Comparison of ENCODE assay signal across 19 mouse cellular contexts in genomic region chr3:82099127-82099526, GRCm38 (mm10). TPM values are rescaled to one million over a fixed set of nuclear protein-coding genes. Genes with fewer than 3 reads are reported as not detected.
DNase-seq lines count a peak whose midpoint lies in the region; ATAC-seq lines count a peak whose summit lies in the region.
"Had no signal": no experiment of that assay in that cellular context is flagged by ENCODE, and none has a peak within 500 bp of the region (broad histone marks: within the 10 kb centered on the region; RNA-seq: fewer than 3 reads in every experiment).

No protein-coding gene starts in this region.

- 79% methylated on average over 6 of the region's 6 CpGs for WGBS in forebrain, embryonic 13.5 days

- ATAC-seq in forebrain, embryonic 13.5 days: no peak
- ATAC-seq: forebrain, embryonic 14.5 days; forebrain, embryonic 16.5 days had no signal

- no peaks in the 10 kb centered on the region for H3K36me3 ChIP-seq in forebrain, embryonic 13.5 days (ENCODE audit: poor library complexity, severe bottlenecking)
- H3K36me3 ChIP-seq: embryonic facial prominence, embryonic 10.5 days; embryonic facial prominence, embryonic 12.5 days had no signal

- no peak overlapping the region for H3K4me2 ChIP-seq in forebrain, embryonic 13.5 days
- H3K4me2 ChIP-seq: embryonic facial prominence, embryonic 12.5 days had no signal

- peak; percentile 23 to 54 for DNase-seq in frontal cortex, adult 2 months (ENCODE audit: extremely low spot score in 1 of 2, low spot score in 1 of 2)
- no peak for DNase-seq in frontal cortex, postnatal 14 days (ENCODE audit: low spot score in 2 of 2)
- DNase-seq in right cerebral cortex, adult 18-20 months: peak; percentile 26
- no peak for DNase-seq in right cerebral cortex, postnatal 10 days (ENCODE audit: low spot score in 2 of 2)
- peak; percentile 55 for DNase-seq in brain, adult 2 months (ENCODE audit: low read depth, low spot score)
- DNase-seq: adrenal gland, adult 2 months; adrenal gland, postnatal 10 days; adrenal gland, postnatal 25 days; cerebellum, adult 11-12 months; cerebellum, adult 2 months; cerebellum, adult 9-10 months; cerebellum, postnatal 10 days; cerebellum, postnatal 25 days had no signal

- no peak overlapping the region for H3K27ac ChIP-seq in forebrain, embryonic 13.5 days
- H3K27ac ChIP-seq: embryonic facial prominence, embryonic 10.5 days; embryonic facial prominence, embryonic 12.5 days had no signal

- H3K4me3 ChIP-seq in forebrain, embryonic 13.5 days: no peak overlapping the region
- H3K4me3 ChIP-seq: embryonic facial prominence, embryonic 10.5 days; embryonic facial prominence, embryonic 12.5 days had no signal

- H3K9me3 ChIP-seq in forebrain, embryonic 13.5 days (replicated peaks): no peaks in the 10 kb centered on the region
- H3K9me3 ChIP-seq: embryonic facial prominence, embryonic 10.5 days; embryonic facial prominence, embryonic 12.5 days had no signal

- H3K4me1 ChIP-seq in forebrain, embryonic 13.5 days: no peaks in the 10 kb centered on the region
- H3K4me1 ChIP-seq: embryonic facial prominence, embryonic 10.5 days; embryonic facial prominence, embryonic 12.5 days had no signal

- no peaks in the 10 kb centered on the region for H3K27me3 ChIP-seq in forebrain, embryonic 13.5 days
- H3K27me3 ChIP-seq: embryonic facial prominence, embryonic 12.5 days had no signal

- H3K9ac ChIP-seq in forebrain, embryonic 13.5 days: no peak overlapping the region
- H3K9ac ChIP-seq: embryonic facial prominence, embryonic 12.5 days had no signal

RNA-seq across cellular contexts. Expression of gene Gucy1b1, which starts 24.6 kb away (rescaled TPM):
- polyA plus RNA-seq in frontal cortex, adult 2 months (2012; rRNA removed): 129 and 141 TPM in 2 replicates
- 23.5 and 26.4 TPM in 2 replicates for polyA plus RNA-seq in forebrain, embryonic 13.5 days (2015; fragmentation: Nextera tagmentation; extraction: Ambion mirVana)
- polyA plus RNA-seq: C2C12 had no signal

RNA-seq across cellular contexts. Expression of gene Gucy1a1, which starts 46.5 kb away (rescaled TPM):
- 50.8 and 52.8 TPM in 2 replicates for polyA plus RNA-seq in frontal cortex, adult 2 months (2012; rRNA removed)
- polyA plus RNA-seq in forebrain, embryonic 13.5 days (2015; fragmentation: Nextera tagmentation; extraction: Ambion mirVana): 15.3 and 17.4 TPM in 2 replicates
- polyA plus RNA-seq: C2C12 had no signal

Comparison
In these comparisons a context has a peak if more than half of its experiments do, and no peak if none do; other contexts are left out.
1. DNase-seq: peak in frontal cortex, adult 2 months (2 of 2), right cerebral cortex, adult 18-20 months (single experiment) and brain, adult 2 months (single experiment); none in frontal cortex, postnatal 14 days (0 of 2) and right cerebral cortex, postnatal 10 days (0 of 2).